Mouse (Mus musculus): ENCODE measurements around the gene Wdr43.
A peak's percentile ranks its signal among the peaks of the same experiment; 100 is the strongest.

Gene Wdr43

DNA sequence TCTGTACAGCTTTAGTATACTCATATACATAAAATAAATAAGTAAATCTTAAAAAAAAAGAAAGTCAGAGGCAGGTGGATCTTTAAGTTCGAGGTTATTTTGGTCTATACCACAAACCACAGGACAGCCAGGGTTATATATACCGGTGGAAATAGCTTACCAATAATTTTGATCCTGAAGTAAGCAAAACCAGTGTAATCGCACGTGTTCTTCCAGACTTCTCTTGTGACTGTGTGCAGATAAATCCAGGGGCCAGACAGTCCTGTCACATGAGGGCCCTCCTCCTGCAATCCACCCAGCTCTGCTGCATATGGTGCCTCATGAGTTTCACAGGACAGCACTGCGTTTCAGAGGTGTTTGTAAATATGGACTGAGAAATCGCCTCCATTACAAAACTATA lies 47.8 kb downstream of the Wdr43 start:
- DNase-seq (ENCODE audit: low read depth, low spot score): no peak

DNA sequence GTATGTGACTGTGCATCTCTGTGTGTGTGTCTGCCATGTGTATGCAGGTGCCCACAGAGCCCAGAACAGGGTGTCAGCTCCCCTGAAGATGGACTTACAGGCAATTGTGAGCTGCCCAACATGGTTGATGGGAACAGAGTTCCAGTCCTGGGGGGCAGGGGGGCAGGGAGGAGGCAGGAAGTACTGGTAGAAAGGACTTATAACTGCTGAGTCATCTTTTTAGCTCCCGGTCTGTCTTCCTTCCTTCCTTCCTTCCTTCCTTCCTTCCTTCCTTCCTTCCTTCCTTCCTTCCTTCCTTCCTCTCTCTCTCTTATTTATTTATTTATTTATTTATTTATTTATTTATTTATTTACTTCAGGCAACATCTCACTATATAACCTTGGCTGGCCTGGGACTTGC lies 48.5 kb downstream of the Wdr43 start:
- no peak for DNase-seq (ENCODE audit: low read depth, low spot score)

DNA sequence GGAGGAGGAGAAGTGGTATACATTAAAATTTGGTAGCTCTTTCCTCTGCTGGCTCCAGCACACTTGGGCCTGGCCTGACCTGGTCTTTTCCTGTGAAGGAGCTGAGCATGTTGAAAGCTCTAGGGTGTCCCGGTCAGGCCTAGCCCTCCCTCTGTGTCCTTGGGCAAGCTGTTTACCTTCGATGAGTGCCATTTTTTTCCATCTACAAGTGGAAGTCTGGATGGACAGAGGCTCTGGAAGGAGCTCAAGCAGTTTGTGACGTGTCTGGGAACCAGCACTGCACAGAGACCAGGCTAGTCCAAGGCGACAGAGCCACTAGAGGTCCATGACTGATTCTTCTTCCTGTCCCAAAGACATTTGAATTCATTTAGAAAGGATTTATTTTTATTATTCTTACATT lies 49.5 kb downstream of the Wdr43 start:
- no peak for DNase-seq (ENCODE audit: low read depth, low spot score)

GRCm38 (mm10) chr17:71669511-71669910 lies 53.8 kb downstream of the Wdr43 start:
- no peak for DNase-seq (ENCODE audit: low read depth, low spot score)

DNA sequence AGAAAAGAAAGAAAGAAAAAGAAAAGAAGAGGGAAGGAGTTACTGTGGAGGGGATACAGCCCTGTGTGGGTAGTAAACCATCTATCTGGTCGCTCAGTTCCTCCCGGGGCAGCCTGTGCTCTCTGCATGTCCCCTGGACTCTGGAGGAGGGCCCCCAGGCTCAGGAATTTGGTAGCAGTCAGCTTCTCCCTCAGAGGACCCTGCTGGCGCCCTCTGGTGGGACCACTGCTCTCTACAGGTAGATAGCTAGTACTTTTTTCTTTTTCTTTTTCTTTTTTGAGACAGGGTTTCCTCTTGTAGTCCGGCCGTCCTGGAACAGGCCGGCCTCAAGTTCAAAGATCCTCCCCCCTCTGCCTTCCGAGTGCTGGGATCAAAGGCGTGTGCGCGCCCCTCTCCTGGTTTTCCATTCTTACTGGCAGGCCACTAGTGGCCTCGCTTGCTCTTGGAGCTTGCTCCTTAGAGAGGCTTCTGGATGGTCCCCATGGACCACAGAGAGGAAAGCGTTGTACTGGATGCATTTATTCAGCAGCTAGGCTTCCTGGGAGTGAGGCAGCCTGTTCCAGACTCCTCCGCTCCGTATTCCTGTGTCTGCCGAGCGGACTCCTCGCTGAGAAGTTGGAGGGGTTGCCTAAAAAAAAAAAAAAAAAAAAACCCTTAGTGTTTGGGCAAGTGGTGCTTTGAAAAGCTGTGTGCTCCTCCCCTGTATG lies 56.3 kb downstream of the Wdr43 start:
- peak; percentile 56 for DNase-seq (ENCODE audit: low read depth, low spot score)

DNA sequence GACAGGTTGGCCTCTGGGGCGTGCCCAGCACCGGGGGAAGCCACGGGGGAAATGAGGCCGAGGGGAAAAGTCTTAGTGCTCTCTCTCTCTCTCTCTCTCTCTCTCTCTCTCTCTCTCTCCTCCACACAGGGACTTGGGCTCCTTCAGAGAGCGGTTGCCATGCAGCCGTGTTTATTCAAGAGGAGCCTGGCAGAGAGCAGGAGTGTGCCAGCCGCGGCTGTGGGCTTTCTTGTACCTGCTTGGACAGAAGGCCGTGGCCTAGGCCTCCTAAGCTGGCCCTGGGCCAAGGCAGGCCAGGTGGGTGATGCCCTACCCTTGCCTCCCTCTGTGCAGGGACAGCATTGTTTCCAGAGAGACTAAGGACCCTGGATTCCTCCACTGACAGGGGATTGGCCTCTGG lies 57.4 kb downstream of the Wdr43 start, which contains the start of gene Togaram2:
Togaram2 (plus strand) TSS at position 170 of the 400 bp plus-strand sequence.
- no peak for DNase-seq (ENCODE audit: low read depth, low spot score)

DNA sequence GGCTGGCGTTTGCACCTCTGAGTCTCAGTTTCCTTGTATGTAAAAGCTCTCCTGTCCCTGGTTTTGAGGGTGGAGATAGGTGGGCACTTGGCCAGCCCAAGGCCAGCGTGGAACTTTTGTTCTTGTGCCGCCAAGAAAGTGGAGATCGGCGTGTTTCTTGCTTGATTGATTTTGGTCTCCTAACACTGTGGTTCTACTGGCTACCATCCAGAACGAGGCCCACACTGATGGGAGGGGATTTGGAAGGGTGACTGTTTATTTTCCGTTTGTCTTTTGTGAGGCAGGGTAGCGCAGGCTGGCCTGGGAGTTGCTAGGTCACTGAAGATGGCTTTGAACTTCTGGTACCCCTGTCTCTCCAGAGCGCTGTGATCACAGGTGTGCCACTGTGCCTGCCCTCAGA lies 58.2 kb downstream of the Wdr43 start:
- DNase-seq (ENCODE audit: low read depth, low spot score): no peak

DNA sequence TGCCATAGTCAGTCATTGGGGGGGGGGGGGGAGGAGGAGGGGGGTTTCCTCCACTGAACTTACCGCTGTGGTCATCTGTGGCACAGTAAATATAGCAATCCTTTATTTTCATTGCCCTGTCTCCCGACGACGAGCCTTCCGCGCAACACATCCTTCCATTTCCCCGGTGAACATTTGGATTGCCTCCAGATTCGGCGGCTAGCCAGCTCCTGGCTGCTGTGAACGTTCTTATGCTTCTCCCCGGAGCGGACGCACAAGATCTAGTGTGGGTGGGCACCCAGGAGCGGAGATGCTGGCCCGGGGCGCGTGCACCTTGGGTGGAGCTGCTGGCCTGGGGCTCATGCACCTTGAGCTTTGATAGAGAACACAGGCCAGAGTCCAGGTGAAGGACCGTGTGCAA lies 59.2 kb downstream of the Wdr43 start:
- no peak for DNase-seq (ENCODE audit: low read depth, low spot score)

DNA sequence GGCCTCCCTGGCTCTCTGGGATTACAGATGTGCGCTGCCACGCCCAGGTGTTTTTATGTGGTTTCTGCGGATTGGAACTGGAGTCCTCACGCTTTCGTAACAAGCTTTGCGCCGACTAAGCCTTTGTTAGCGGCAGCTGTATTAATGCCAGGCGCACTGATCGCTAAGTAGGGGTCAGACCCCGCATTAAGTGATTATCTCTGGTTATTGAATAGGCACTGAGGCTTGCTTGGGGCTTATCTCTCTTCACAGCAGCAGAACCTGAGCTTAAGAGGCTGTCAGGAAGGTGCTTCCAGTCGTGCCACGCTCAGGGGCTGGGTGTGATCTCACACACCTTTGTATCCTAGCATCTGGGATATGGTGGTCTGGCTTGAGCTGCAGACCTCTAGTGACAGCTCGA lies 66.0 kb downstream of the Wdr43 start:
- DNase-seq (ENCODE audit: low read depth, low spot score): no peak

DNA sequence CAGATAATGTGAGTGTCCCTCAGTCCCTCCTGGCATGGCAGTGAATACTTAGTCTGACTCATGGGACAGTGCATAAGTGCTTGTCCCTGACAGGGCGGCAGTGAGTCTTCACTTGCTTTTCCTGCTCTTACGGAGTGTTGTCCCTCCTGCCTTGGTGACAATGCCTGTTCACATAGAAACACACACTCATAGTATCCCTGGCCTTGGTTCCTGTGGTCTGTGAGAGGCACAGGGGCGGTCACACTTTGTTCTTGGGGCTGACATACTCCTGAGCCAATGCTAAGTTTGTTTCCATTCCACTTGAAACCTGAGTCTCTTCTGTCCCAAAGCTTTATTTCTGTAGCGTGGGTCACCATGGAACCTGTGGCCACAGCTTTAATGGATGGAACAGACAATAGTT lies 66.7 kb downstream of the Wdr43 start:
- DNase-seq (ENCODE audit: low read depth, low spot score): no peak

DNA sequence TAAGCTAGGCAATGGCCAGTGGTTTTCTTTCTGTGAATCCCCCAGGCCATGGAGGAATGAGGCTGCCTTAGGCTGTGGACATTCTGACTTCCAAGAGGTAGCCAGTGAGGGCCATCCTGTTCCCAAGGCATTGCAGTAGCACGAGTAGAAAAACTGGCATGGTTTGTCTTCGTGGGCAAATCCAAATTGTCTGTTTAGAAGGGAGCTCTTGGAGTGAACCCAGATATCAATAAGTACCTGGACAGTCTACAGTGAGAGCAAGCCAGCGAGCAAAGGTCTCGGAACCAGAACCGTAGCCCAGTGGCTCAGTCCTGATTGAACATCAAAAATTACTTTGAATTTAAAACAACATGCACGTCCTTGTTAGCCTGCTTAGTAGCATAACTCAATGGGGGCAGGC lies 67.6 kb downstream of the Wdr43 start:
- no peak for DNase-seq (ENCODE audit: low read depth, low spot score)

- DNase-seq (ENCODE audit: low read depth, low spot score): peak; percentile 25
Observed at GRCm38 (mm10) chr17:71684103-71684608, 68.5 kb downstream of the Wdr43 start.

DNA sequence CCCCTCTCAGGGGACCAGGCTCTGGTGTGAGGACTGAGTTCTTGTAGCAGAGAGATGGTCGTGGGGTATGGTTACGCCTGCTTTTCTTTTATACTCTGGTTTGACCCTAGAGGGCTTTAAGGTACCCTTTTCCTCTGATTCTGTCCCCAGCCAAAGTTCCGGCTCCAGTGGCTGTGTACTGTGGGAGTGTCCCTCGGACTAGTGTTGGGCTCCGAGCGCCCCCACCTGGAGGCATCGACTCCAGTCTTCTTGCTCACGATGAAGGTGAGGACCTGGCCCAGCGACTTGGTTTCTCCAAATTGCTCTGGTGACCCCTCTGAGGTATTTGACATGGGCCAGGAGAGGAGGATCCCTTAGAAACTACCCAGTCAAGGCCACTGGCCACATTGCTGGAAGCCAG lies 71.7 kb downstream of the Wdr43 start:
- DNase-seq (ENCODE audit: low read depth, low spot score): no peak

DNA sequence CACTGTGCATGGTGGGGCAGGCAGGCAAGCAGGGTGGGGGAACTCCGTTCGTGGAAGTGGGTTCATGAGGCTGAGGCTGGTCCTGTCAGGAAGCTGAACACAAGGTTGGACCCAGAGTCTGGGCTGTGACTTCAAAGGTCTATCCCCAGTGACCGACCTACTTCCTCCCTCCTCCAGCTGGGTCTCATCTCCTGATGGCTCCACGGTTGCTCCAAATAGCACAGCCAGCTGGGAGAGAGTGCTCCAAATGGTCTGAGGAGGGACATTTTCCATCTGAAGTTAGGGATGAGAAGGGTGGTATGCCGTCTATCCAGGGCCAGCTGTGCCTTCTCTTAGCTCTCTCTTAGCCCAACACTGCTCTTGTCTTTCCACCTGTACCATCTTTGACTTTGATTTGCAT lies 74.2 kb downstream of the Wdr43 start:
- no peak for DNase-seq (ENCODE audit: low read depth, low spot score)

DNA sequence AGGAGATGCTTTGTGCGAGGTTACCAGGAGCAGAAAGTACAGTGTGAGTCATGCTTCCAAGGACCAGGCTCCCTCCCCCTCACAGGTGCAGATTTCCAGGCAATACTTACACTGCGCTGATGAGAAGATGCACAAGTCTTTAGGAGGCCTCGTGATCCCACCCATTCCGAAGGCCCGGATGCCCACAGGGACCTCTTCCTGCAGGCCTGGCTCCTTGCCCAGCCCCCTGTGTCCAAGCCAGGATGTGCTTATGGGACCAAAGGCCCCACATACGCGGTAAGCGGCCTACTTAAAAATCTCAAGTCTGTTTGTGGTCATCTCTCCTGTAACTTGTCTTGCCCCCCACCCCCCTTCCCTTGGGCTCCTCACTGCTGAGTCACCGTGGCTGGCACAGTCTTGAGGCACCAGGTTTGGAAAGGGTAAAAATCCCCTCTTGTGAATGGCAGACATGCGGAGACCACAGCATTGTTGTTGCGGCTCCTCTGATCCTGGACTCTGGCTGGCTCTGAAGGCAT lies 75.7 kb downstream of the Wdr43 start:
- DNase-seq (ENCODE audit: low read depth, low spot score): peak; percentile 81

DNA sequence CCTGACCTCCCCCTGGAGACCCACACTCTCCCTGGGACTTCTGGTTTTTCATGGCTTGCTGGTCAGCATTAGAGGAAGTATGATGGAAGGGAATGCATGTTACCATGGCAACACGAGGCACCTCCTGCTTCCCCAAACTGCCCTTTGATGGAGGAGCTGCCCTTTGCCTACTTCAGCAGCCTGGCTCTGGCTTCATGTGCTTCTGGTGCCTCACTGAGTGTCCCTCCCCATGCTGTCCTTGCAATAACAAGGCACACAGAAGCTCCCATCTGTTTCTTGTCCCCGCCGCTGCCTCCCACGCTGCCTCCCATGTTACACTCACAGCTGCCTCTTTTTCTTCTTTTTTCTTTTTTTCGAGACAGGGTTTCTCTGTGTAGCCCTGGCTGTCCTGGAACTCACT lies 77.6 kb downstream of the Wdr43 start:
- no peak for DNase-seq (ENCODE audit: low read depth, low spot score)

GRCm38 (mm10) chr17:71693780-71694179 lies 78.1 kb downstream of the Wdr43 start:
- peak; percentile 21 for DNase-seq (ENCODE audit: low read depth, low spot score)

GRCm38 (mm10) chr17:71695151-71695550 lies 79.5 kb downstream of the Wdr43 start:
- no peak for DNase-seq (ENCODE audit: low read depth, low spot score)

- DNase-seq (ENCODE audit: low read depth, low spot score): no peak
Observed at GRCm38 (mm10) chr17:71695716-71696315, 80.1 kb downstream of the Wdr43 start.

- no peak for DNase-seq (ENCODE audit: low read depth, low spot score)
Observed at GRCm38 (mm10) chr17:71696396-71696795, 80.7 kb downstream of the Wdr43 start.

DNA sequence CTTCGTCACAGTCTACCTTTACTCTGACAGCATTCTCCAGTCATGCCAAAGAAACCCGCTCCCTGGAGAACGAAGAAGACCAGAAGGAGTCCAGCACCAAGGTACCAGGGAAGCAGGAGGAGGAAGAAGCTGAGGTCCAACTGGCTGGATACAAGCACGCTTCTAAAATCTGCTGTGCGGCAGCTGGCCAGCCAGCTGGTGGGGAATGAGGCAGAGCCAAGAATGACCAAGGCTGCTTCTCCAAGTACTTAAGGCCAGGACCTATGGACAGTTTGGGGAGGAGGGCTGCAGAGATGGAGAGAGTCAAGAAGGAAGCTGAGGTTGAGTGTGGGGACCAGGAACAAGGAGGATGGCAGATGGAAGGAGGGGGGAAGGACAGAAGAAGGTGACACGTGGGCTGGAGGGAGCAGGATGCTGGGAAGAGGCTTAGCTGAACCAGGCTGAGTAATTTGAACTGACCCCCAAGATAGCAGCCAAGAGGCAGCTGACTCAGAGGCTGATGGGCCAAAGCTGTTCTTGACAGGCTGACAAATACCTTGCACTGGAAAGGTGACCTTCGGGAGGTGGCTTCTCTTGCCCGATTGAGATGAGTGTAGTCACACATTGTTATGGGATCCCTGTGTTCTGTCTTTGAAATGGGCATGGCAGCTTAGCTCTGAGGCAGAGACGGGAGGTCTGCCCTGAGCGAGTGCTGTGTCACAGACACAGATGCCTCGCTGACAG lies 82.4 kb downstream of the Wdr43 start:
- DNase-seq (ENCODE audit: low read depth, low spot score): peak; percentile 47

- DNase-seq (ENCODE audit: low read depth, low spot score): no peak
Observed at GRCm38 (mm10) chr17:71698619-71698956, 82.9 kb downstream of the Wdr43 start.

DNA sequence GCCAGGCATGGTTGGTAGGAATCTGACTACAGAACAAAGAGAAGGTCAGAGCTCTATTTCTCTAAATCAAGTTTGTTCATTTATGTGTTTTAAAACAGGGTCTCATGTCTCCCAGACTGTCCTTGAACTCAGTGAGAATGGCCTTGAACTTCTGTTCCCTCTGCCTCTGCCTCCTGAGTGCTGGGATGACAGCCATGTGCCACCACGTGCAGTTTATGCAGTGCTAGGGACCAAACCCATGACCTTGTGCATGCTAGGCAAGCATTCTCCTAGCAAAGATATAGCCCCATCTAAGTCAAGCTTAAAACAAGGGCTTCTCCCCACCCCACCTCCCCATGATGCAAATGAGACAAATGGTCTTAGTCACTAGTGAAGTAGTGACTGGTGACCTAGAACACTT lies 89.4 kb downstream of the Wdr43 start:
- DNase-seq (ENCODE audit: low read depth, low spot score): no peak

Data from 3T3-L1 (cell line).